Mouse (Mus musculus) layer of hippocampus, postnatal 14 days (tissue): ENCODE data around the gene Lix1. TPM values are rescaled to one million over a fixed set of nuclear protein-coding genes. Genes with fewer than 3 reads are reported as not detected.
A peak's percentile ranks its signal among the peaks of the same experiment; 100 is the strongest.
"Not testable (repeated sequence)": the region's sequence is repeated elsewhere in the genome, so short reads cannot be mapped to it uniquely, and the experiment has no call there.

Experiments
- DNase-seq, 2 experiments: peaks; one replicate each; pipeline ENCODE4 v3.0.0; 2021 to 2022; ENCODE audit warnings: low spot score in 2 of 2, mixed read lengths in 1 of 2
- total RNA-seq, 2 experiments: library from RNA; stranded (reverse); gene quantifications; 2 replicates each; pipeline ENCODE4 v1.2.3; 2021

Lix1 gene
- total RNA-seq, 2 experiments from 2014 or later, result 75.6 to 77.4 TPM

GRCm38 (mm10) chr17:17492116-17492515 lies 89.6 kb downstream of the Lix1 start:
- no peak for DNase-seq

- DNase-seq, result not testable (repeated sequence)
Observed at GRCm38 (mm10) chr17:17496234-17496633, 93.8 kb downstream of the Lix1 start.

DNA sequence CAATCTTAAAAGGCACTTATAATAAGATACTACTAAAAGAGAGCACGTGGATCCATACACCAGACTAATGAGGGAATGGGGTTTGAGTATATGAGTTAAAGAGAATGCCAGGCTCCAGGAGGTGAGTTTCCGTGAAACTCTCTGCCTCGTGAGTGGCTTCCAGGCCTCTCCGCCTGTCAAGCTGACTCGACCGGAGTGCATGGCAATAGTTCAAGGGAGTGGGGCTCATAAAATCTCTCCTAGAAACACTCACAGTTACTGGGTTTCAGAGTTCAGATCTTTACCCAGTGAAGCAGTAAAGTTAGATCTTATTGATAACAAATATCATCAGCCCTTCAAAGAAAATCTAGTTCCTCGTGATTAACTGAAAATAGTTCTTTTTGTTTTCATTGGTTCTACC lies 94.3 kb downstream of the Lix1 start:
- no peak for DNase-seq

- DNase-seq, result no peak
Observed at GRCm38 (mm10) chr17:17498848-17499247, 96.4 kb downstream of the Lix1 start.

- peak in 1 of 2 experiments; percentile 11 for DNase-seq
Observed at GRCm38 (mm10) chr17:17499278-17499677, 96.8 kb downstream of the Lix1 start.

GRCm38 (mm10) chr17:17506677-17507076 lies 104.2 kb downstream of the Lix1 start:
- no peak for DNase-seq

Other genes with a start within 250 kb of the Lix1 start
- 10 to 100 TPM; 16.6 to 17.1 TPM for gene Riok2, start 28.4 kb upstream of the Lix1 start, total RNA-seq
- gene Lnpep, start 222.4 kb downstream of the Lix1 start, total RNA-seq, result 10 to 100 TPM; 91.2 to 95.3 TPM